Mouse (Mus musculus): ENCODE data around the gene Gm7876. TPM values are rescaled to one million over a fixed set of nuclear protein-coding genes. Genes with fewer than 3 reads are reported as not detected.
"Not testable (repeated sequence)": the region's sequence is repeated elsewhere in the genome, so short reads cannot be mapped to it uniquely, and the experiment has no call there.

Gene Gm7876
- not detected in 2 replicates for polyA plus RNA-seq (2015; fragmentation: Nextera tagmentation; extraction: Ambion mirVana)

DNA sequence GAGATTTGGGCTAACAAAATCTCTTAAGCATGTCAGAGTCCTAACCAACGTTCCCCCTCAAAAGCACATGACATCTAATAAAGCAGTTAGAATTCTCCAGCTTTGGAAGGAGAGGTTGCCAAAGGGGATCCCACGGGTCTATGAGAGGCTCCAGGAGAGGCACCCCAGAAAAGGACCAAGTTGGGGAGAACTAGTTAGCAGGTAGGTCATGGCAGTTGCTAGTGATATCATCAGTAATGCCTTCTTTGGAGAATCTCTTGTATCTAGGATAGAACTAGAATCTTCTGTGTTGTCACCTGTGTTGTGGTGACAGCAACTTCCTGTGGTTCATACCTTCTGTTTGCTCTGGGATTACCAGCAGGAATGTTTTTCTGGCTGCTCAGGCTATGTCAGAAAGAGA is at the start of gene Gm7876:
Gm7876 (plus strand) TSS at position 301 of the 400 bp plus-strand sequence.
- H3K9ac ChIP-seq (ENCODE audit: low read depth, low read length); H3K4me2 ChIP-seq (ENCODE audit: low read depth, low read length); H3K4me1 ChIP-seq (ENCODE audit: control insufficient read depth, insufficient read depth, low read length); H3K4me3 ChIP-seq (ENCODE audit: low read length); H3K36me3 ChIP-seq (ENCODE audit: control insufficient read depth, insufficient read depth, low read length); ATAC-seq; H3K27me3 ChIP-seq (replicated peaks; ENCODE audit: control insufficient read depth, insufficient read depth, low read length); H3K27ac ChIP-seq (ENCODE audit: low read length); H3K9me3 ChIP-seq (ENCODE audit: control insufficient read depth, low read length): not testable (repeated sequence)
- WGBS: 81% methylated on average over 1 of the region's 2 CpGs

GRCm38 (mm10) chr14:4663892-4664291 is 45.1 kb upstream of the Gm7876 start, which contains the start of gene Gm3239:
TSS of gene Gm3239 (plus strand) at chr14:4664192.
- H3K27me3 ChIP-seq (replicated peaks; ENCODE audit: control insufficient read depth, insufficient read depth, low read length); H3K4me2 ChIP-seq (ENCODE audit: low read depth, low read length); H3K9me3 ChIP-seq (ENCODE audit: control insufficient read depth, low read length); H3K4me3 ChIP-seq (ENCODE audit: low read length); H3K27ac ChIP-seq (ENCODE audit: low read length); ATAC-seq; H3K9ac ChIP-seq (ENCODE audit: low read depth, low read length); H3K36me3 ChIP-seq (ENCODE audit: control insufficient read depth, insufficient read depth, low read length); H3K4me1 ChIP-seq (ENCODE audit: control insufficient read depth, insufficient read depth, low read length): not testable (repeated sequence)
- no CpG with 5 or more reads among the region's 2 CpGs for WGBS

DNA sequence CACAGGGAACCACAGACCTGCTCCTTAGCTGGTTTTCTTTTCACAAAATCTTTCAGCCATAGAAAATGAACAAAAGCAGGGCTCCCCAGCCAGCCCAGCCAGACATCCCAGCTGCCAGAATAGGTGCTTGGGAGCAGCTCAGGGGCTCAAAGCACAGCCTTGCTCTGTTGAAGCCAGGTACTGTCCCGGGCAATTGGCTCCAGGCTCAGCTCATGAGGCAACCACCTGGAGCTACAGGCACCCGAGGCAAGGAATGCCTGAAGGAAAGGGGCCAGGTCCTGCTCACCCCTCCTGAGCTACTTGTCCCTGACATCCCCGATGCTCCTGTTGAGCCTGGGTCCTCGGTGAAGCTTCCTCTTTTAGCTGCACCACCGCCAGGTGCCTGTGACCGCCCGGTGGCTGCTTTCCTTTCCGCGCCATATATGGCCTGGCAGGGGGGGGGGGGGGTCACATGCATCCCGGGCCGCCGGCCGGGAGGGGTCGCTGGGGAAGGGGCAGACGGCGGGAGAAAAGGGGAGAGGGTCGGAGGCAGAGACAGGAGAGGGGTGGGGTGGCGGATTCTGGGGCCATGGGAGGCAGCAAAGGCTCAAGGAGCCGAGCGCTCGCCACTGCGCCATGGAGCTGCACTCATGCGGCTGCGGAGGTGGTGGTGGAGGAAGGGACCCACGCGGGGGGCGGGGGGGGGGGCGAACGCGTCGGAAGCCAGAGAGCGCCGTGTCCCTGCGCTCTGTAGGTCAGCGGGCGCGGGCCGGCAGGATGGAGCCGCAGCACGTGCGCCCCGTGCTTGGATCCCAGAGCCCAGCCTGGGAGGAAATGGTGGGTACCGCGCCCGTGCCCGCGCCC is 17.2 kb downstream of the Gm7876 start, which contains the start of gene Gm3252:
Gm3252 (plus strand) TSS at position 738 of the 843 bp plus-strand sequence.
- H3K27me3 ChIP-seq (replicated peaks; ENCODE audit: control insufficient read depth, insufficient read depth, low read length); H3K9me3 ChIP-seq (ENCODE audit: control insufficient read depth, low read length); H3K4me1 ChIP-seq (ENCODE audit: control insufficient read depth, insufficient read depth, low read length); H3K9ac ChIP-seq (ENCODE audit: low read depth, low read length); H3K36me3 ChIP-seq (ENCODE audit: control insufficient read depth, insufficient read depth, low read length); ATAC-seq; H3K27ac ChIP-seq (ENCODE audit: low read length): not testable (repeated sequence)
- peak within 1 kb of the TSS; percentile 22; the same call in 1 of the 2 replicates for H3K4me3 ChIP-seq (ENCODE audit: low read length)
- 2% methylated on average over 6 of the region's 47 CpGs for WGBS
- H3K4me2 ChIP-seq (ENCODE audit: low read depth, low read length): peak within 1 kb of the TSS; percentile 46

Other genes with a start within 250 kb of the Gm7876 start
- gene Gm3182, start 227.5 kb upstream of the Gm7876 start, polyA plus RNA-seq (2015; fragmentation: Nextera tagmentation; extraction: Ambion mirVana): not detected in 2 replicates
- not detected in 2 replicates for gene Gm3047, start 153.8 kb upstream of the Gm7876 start, polyA plus RNA-seq (2015; fragmentation: Nextera tagmentation; extraction: Ambion mirVana)
- gene Gm8159, start 76.9 kb upstream of the Gm7876 start, polyA plus RNA-seq (2015; fragmentation: Nextera tagmentation; extraction: Ambion mirVana): not detected in 2 replicates
- not detected in 2 replicates for gene Gm3239, start 45.0 kb upstream of the Gm7876 start, polyA plus RNA-seq (2015; fragmentation: Nextera tagmentation; extraction: Ambion mirVana)
- 0.07 and 0.10 TPM in 2 replicates for gene Gm3252, start 17.5 kb downstream of the Gm7876 start, polyA plus RNA-seq (2015; fragmentation: Nextera tagmentation; extraction: Ambion mirVana)
- gene Gm9602, start 67.1 kb downstream of the Gm7876 start, polyA plus RNA-seq (2015; fragmentation: Nextera tagmentation; extraction: Ambion mirVana): not detected in 2 replicates
- not detected in 2 replicates for gene Gm3269, start 128.9 kb downstream of the Gm7876 start, polyA plus RNA-seq (2015; fragmentation: Nextera tagmentation; extraction: Ambion mirVana)
- 0.31 TPM in 1 of 2 replicates, not detected in the other for gene Gm3264, start 146.3 kb downstream of the Gm7876 start, polyA plus RNA-seq (2015; fragmentation: Nextera tagmentation; extraction: Ambion mirVana)
- gene Gm3278, start 183.2 kb downstream of the Gm7876 start, polyA plus RNA-seq (2015; fragmentation: Nextera tagmentation; extraction: Ambion mirVana): 0.11 TPM in 1 of 2 replicates, not detected in the other

Data from intestine, embryonic 16.5 days (tissue).